Mouse (Mus musculus) gastrocnemius, postnatal 25 days (tissue): Measurements from ENCODE around the gene Foxred1. TPM values are rescaled to one million over a fixed set of nuclear protein-coding genes. Genes with fewer than 3 reads are reported as not detected.

ENCODE experiments used
- DNase-seq: peaks from one replicate; pipeline ENCODE4 v3.0.0; 2022
- long read RNA-seq, 2 experiments: library from polyadenylated mRNA; stranded (forward); transcript quantifications; one replicate each; pipeline ENCODE4 v2.0.0; 2021
- total RNA-seq, 2 experiments: library from RNA; stranded (reverse); gene quantifications; 1 replicate in 1 of 2; 2 replicates in 1 of 2; pipeline ENCODE4 v1.2.3; 2021

The Foxred1 gene
- 10 to 100 TPM; 21.5 to 22.1 TPM for total RNA-seq
- long read RNA-seq, experiment 1, transcript Foxred1-202 (11 exons, 2,289 nt) = major isoform, 11 of 21 reads
- long read RNA-seq, experiment 1, partial matches to known transcripts = 4 of 21 reads
- long read RNA-seq, experiment 1, other reads (novel, unspliced or antisense) = 6 of 21 reads
- long read RNA-seq, experiment 2, transcript Foxred1-202 (11 exons, 2,289 nt) = major isoform, 27 of 35 reads
- long read RNA-seq, experiment 2, partial matches to known transcripts = 0 of 35 reads
- long read RNA-seq, experiment 2, other reads (novel, unspliced or antisense) = 8 of 35 reads

DNA sequence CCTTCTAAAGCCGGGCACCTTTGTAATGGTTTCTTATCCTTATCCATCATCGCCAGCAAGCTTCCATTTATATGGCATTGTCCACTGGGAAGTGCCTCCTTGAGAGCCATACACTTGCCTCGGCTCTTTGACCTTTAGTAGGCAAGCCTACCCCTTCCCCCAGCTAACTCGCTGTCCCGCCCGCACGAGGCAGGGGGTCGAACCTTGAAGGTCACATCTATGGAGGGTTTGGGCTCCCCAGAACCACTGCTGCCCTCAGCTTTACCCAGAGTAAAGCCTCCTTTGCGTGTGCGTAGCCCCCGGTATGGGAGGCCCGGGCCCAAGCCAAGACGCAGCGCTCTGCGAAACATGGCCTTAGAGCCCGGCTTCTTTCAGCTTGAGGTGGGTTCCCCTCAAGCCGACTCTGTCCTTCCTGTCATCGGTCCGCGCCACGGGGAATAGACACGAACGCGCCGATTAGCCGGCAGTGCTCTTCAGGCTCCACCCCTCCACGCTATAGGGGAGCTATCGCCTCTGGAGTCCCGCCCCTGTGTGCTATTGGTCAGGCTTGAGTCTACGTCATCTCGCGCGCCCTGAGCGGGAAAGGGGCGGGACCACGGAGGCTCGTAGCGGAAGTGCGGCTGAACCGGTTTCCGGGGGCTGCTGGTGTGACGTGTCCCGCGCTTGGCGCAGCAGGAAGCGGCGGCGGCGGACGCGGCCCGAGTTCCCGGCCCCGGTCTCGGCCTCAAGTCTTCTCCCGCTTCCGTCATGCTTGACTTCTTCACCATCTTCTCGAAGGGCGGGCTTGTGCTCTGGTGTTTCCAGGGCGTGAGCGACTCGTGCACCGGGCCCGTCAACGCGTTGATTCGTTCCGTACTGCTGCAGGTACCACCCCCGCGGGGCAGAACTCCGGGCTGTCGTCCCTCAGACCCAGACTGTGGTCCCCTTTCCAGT, at the start of gene Foxred1:
TSS of gene Foxred1 (minus strand) at position 514 of the 933 bp plus-strand sequence.
- DNase-seq = peak; percentile 99

DNA sequence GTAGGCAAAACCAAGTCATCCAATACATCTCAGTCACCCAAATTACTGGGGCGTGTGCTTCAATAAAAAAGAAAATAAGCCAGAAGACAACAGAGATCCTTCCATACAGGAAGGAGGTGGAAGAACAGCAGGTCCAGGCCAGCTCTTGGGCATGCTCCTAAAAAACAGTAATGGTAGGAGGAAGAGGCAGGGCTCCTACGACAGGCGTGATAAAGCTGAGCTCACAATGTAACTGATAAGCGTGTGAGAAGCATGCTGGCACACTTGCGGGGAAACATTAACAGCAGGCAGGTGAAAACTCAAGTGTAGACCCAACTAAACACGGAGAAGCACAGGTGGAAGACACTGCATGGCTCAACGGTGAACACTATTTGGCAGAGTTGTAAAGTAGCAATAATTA, 46.5 kb upstream of the Foxred1 start:
- DNase-seq = no peak

DNA sequence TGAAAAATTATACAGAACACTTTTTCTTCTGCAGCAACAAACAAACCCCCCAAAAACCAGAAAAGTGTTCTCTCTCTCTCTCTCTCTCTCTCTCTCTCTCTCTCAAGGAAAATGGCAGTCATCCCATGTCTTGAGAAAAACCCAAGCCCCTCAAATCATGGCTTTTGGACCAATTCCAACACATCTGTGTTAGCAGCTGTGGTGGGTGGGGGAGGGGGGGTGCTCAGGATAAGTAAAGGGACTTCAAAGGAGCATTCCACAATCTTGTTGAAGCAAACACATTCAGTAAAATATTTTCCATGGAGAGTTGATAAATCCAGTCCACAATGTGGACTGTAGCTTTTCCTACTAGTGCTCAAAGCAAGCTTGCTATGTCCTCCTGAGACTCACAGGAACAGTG, 38.6 kb upstream of the Foxred1 start:
- DNase-seq = no peak

DNA sequence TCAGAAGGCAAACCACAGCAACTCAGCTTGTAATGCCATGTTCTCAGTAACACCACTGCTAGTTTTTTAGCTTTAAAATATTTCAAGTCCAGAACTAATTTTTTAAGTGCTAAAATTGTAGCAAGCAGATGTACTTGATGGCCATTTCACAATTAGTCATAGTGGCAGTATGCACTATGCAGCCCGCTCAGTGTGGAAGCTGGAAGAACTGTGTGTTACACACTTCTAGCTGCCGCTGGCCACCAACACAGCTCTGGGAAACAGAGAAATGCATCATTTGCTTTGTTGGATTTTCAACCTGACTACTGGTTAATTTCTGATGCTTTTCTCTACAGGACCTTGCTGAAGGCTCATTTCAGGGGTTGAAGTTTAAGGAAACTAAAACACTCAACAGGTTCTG, 36.5 kb upstream of the Foxred1 start:
- DNase-seq = no peak

DNA sequence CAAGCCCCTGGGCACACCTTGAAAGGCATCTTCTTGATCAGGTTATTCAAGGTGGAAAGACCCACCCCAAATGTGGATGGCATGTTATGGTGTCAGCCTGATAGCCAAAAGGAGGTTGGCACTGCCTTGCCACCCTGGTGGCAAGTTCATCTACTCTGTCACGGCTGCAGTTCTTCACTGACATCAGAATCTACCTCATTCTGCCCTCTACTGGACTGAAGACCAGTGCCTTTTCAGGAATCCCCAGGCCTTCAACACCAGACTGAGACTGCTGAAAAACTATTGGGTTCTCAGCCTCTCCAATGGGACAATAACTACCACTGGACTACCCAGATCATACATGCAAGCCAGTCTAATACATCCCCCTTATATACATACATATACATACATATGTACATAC, 28.9 kb upstream of the Foxred1 start:
- DNase-seq = no peak

DNA sequence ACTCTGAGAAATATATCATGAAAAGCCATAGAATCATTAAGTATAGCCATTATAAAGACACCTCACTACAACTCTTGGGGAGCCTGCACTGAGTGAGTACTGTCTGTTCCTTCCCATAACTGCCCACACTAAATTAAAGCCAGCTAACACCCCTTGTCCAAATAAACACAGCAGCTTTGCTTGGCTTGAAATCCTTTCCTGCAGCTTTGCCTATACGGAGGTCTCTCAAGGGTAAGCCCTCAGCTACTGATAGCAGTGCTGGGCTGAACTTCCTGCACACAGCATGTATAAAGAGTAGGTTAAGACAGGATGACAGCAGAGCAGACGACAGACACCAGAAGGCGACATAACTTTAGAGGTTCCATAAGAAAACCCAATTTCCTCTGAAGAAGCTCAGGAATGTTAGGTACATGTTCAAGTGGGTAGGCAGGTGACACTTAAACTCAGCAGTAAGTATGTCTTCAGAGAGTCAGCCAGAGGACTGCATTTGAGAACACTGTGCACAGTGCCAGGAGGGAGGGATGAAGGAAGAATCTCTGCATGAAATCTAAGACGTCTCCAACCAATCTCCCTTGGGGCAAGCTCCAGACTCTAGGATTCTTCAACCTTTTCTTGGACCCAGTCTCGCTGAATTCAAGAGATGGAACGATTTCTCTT, 28.2 kb upstream of the Foxred1 start:
- peak; percentile 22 for DNase-seq

DNA sequence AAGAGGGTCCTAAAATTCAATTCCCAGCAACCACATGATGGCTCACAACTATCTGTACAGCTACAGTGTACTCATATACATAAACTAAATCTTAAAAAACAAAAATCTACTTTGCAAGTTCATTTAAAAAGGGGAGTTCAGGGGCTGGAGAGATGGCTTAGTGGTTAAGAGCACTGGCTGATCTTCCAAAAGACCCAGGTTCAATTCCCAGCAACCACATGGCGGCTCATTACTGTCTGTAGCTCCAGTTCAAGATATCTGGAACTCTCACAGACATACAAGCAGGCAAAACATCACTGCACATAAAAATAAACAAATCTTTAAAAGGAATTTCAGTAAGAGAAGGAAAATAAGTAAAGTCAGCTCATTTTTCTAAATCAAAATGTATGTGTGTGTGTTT, 27.5 kb upstream of the Foxred1 start:
- DNase-seq = no peak

DNA sequence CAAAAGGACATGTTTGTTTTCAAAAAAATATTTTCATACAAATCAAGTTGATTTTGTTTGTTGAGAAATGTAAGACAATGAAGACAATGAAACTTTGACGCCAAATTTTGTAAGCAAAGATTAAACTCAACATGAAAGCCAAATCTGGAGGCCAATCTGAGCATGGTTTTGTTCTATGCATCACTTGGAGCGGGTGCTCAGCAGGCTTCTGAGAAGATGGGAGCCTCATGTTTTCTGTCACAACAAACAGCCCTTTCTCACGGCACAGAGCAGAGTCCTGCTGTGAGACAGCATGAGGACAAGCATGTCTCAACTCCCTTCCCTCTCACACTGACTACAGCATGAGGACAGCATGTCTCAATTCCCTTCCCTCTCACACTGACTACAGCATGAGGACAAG, 25.1 kb upstream of the Foxred1 start:
- DNase-seq = no peak

DNA sequence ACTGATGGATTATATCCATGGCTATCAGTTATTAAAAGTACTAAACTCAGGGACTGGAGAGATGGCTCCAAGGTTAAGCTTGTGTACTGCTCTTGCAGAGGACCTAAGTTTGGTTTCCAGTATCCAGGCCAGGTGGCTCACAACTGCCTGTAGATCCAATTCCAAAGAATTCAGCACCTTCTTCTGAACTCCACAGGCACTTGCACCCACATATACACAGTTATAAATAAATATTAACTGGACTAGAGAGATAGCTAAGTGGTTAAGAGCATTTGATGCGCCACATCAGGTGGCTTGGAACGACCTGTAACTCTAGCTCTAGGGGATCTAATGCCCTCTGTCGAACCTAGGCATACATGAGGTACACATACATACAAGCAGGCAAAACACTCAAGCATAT, 17.8 kb upstream of the Foxred1 start:
- DNase-seq = peak; percentile 57

DNA sequence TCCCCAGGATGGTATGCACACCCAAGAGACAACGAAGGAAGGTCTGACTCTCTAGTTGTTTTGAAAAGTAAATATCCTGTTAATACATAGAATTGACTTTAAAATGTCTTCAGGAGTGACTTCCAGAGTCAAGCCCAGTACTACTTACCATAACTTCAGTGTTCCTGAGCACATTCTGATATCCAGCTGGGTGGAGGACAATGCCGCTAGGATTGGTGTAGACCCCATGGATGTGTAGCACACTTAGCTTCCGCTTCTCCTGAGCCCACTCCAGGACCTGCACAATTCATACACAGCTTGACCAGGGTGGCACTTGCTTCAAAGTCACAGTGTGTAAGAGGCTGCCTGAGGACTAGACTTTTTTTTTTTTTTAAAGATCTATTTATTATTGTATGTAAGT, 12.6 kb upstream of the Foxred1 start:
- DNase-seq = no peak

DNA sequence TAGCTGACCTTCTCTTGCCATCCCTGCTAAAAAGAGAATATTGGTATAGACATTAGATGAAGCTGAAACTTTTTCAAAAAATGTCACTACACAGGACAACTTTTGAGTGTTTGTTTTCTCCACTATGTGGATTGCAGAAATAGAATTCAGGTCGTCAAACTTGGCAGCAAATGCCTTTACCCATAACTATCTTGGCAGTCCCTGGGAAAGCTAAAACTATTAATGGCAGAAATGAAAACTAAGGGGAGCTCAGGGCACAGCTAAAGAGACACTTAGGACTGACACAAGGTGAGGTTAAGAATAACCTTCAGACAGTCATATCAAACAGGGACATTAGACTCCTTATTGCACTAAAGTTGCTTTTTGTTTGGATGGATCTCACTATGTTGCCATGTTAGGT, 7.1 kb upstream of the Foxred1 start:
- no peak for DNase-seq

DNA sequence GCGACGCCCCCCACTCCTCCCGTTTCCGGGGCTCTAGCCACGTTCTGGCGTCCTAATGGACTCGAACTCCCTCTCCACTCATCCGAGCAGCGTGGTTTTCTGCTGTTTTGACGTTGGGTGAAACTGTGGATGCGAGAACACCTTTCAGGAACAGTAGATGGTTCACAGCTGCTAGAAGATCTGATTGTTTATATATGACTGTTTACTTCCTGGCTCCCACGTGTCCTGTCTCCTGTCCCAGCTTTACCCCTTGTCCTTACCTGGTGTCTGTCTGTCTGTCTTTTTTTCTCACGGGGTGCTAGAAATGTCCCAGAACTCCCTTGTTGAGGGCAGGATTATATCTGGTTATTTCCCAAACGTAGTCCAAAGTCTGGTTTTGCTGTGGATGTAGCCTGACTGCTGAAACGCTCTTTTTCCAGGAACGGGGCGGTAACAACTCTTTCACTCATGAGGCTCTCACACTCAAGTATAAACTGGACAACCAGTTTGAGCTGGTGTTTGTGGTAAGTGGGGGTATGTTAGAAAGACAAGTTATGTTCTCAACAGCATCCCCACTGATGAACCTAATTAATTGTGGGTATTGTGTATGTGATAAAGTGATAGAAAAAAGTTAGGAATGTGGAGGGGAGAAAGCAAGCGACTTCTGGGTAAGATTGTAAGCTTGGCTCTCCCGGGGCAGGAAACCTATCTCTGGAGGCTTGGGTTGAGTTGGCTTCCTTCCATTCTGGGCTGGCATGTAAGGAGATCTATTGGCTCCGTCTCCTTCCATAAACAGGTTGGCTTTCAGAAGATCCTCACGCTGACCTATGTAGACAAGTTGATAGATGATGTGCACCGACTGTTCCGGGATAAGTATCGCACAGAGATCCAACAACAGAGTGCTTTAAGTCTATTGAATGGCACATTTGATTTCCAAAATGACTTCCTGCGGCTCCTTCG, 987 bp upstream of the Foxred1 start:
- DNase-seq = peak; percentile 55

DNA sequence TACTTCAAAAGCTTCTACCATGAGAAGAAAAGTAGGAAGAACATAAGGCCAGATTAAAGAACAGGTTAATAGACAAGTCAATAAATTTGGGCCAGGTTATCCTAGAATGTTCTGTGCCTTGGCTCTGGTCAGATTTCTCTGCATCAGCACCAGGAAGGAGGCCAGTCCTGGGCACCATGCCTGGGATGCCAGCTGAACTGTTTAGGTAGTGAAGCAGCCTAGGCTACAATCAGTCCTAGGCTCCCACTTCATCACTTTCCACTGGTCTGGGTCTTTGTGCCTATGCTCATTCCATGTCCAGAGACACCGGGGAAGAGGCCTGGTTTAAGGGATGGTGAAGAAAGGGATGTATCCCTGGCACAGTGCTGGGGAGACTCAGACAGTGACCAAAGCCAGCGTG, 6.4 kb downstream of the Foxred1 start:
- peak; percentile 79 for DNase-seq

DNA sequence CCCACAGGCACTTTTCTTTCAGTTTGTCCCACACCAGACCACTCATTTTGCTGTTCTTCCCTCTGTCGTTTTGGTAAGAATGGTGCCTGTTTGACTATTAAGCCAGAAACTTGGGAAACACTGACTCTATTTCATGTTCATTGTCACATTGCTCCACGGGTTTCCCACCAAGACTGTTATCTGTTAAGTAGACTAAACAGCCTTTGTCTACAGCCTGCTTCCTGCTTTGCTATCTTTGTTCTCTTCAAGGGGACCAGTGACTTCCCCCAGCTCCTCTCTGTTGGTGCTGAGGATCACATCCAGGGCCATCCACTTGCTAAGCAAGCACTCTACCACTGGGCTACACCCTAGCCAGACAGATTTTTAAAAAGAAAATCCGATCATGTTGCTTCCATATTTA, 7.3 kb downstream of the Foxred1 start:
- no peak for DNase-seq

DNA sequence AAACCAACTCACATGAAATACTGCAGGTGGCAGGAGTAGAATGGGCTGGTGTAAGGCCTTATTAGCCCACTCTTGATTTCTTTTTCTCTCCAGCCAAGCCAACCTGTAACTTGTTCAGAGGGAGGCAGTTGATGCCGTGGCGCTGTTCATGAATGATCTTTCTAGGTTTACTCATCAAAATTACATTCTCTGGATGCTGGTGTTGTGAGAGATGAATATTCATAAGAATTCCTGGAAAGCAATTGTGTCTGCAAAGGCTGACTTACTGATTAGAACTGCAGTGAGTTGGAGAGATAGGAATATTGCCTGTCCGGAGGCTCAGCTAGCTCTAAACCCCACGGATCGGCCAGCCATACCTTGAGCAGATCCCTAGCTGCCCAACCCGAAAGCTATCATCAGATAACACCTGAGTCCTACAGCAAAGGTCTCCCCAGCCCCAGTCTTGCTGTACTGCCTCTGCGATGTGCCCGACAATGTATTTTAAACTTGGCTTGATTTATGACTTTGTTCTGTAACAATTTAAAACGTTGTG, 10.3 kb downstream of the Foxred1 start:
- no peak for DNase-seq

DNA sequence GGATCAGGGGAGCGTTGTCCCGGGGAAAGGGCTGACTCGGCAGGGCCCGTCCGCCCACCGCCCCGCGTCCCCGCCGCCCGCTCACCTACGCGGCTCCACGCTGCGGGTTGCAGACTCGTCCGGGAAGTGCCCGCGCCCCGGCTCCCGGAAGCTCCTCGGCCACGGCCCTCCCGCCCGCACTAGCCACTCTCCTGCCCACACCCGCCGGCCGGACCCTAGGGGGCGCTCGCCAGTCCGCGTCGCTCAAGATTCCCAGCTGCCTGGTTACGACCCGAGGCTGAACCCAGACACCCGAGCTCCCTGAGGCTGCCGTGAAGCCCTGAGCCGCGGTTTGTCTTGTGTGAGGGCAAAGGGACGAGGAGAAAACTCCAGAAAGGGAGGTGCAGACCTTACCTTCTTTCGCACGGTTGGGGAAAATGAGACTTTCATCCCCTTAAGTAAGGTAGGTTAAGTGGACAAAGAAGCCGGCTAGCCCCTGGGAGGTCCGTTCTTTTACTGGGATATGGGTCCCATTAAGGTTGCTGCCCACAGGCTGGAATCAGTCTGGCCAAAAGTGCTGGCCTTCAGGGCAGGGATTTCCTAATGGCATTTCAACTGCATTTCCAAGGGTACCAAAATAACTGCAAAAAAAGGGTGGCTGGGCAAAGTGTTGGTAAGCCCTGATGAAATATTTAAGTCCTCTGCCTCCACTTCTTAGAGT, 10.9 kb downstream of the Foxred1 start, which contains the start of the genes Srpr and Tirap:
TSS of gene Srpr (plus strand) at position 404 of the 700 bp plus-strand sequence.
TSS of gene Tirap (minus strand) at position 520 of the 700 bp plus-strand sequence.
- DNase-seq = peak; percentile 91

DNA sequence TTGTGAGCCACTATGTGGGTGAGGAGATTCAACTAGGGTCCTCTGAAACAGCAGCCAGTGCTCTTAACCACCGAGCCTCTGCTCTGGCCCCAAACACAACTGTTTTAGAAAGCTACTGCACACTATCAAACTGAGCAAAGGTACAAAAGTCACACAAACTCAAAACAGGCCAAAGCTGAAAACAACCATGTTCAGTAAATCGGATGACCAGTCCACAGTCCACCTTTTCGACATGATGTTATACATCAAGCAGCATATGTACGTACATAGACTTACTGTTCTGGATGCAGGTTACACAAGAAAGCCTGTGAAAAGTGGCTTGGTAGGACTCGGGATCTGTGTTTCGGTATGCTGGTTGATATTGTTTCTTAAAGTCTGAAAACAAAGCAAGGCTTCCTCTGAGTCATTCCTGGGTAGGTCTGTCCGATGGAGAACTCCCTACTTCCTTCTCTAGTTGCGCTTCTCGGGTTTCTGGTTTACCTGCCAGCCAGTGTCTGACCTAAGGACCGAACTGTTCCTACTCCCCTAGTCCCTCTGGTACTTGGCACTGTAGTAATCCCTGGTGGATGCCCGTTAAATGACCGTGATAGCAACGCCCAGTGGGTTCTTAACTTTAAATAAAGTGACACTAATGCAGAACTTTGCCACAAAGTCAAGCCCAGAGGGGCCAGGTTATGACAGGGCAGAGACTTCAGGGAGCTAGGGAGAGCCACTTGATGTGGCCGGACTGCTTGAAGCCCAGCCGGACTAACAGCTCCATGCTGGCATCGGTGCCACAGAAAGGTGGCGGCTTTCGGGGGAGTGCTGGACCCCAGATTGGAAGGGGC, 11.7 kb downstream of the Foxred1 start:
- DNase-seq = no peak

DNA sequence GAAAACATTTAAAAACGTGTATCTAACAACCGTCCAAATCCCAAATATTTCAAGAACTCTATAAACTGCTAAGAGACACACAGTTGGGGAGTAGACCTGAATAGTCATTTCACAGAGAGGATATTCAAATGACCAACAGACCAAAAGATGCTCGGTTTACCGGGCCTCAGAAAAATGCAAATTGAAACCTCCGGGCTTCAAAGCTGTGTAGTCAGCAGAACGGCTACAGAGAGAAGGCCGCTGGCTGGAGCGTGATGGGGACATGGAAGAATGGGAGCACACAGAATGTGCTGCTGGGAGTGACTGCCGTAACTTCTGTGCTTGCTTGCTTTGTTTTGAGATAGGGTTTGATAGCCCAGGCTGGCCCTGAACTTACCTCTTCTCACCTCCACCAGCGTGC, 12.5 kb downstream of the Foxred1 start:
- no peak for DNase-seq

DNA sequence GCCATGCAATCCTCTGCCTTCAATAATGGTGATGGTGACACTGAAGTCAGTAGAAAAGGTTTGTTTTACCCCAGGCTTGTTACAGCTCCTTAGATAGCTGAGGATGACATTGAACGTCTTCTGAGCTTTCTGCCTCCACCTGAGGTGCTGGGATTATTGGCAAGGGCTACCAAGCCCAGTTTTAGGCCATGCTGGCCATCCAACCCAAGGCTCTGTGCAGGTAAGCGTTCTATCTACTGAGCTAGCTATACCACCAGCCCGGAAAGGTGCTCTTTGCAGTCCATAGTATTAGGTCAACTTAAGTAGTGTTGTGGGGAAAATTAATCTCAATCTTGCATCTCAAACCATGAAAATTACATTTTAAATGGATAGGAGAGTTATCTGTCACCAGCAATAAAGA, 13.2 kb downstream of the Foxred1 start:
- no peak for DNase-seq

DNA sequence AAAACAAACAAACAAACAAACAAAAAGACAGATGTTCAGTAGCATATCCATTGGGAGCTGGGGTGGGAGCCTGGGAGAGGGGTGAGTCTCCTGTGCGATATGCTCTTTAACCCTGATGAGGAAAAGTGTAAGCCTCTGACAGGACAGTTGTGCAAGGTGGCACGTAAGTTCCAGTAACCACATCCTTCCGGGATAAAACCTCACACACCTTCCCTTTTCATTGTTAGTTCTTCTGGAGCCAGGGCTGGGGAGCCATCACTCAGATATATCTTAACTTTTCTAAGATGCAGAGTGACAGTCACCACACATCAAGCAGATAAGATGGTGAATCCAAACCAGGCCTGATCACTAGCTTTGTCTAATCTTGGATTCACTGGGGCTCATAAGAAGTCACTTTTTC, 16.8 kb downstream of the Foxred1 start:
- no peak for DNase-seq
